Mouse (Mus musculus): ENCODE data around the gene Ccsap. TPM values are rescaled to one million over a fixed set of nuclear protein-coding genes. Genes with fewer than 3 reads are reported as not detected.
A peak's percentile ranks its signal among the peaks of the same experiment; 100 is the strongest.

Gene Ccsap
- polyA plus RNA-seq, 1 experiment, result 2.9 TPM

- Histone ChIP-seq H3K27ac (ENCODE audit: insufficient read depth, low read length) (no peak overlapping the region), H3K4me1 (ENCODE audit: control insufficient read depth, insufficient read depth, low read length) (0 out of 2 replicates have a peak, but pooled peaks cover 3% of the 10 kb centered on the region), H3K4me3 (ENCODE audit: insufficient read depth, low read length) (no peak overlapping the region)
- TF ChIP-seq POLR2A (IDR thresholded peaks at IDR 0.05; ENCODE audit: low read depth, low read length) (no peak), CTCF (IDR thresholded peaks at IDR 0.05; ENCODE audit: borderline replicate concordance, insufficient read depth, low read length) (no peak)
Observed at GRCm38 (mm10) chr8:123845114-123845513, 14.9 kb downstream of the Ccsap start.

- no peak overlapping the region for H3K4me3 ChIP-seq (ENCODE audit: insufficient read depth, low read length)
- TF ChIP-seq CTCF (IDR thresholded peaks at IDR 0.05; ENCODE audit: borderline replicate concordance, insufficient read depth, low read length) (no peak), POLR2A (IDR thresholded peaks at IDR 0.05; ENCODE audit: low read depth, low read length) (no peak)
- 0 out of 2 replicates have a peak, but pooled peaks cover 3% of the 10 kb centered on the region for H3K4me1 ChIP-seq (ENCODE audit: control insufficient read depth, insufficient read depth, low read length)
- H3K27ac ChIP-seq (ENCODE audit: insufficient read depth, low read length), result no peak overlapping the region
Observed at GRCm38 (mm10) chr8:123844341-123844740, 15.7 kb downstream of the Ccsap start.

- Histone ChIP-seq H3K4me3 (ENCODE audit: insufficient read depth, low read length) (no peak overlapping the region), H3K4me1 (ENCODE audit: control insufficient read depth, insufficient read depth, low read length) (0 out of 2 replicates have a peak, but pooled peaks cover 3% of the 10 kb centered on the region), H3K27ac (ENCODE audit: insufficient read depth, low read length) (no peak overlapping the region)
- TF ChIP-seq CTCF (IDR thresholded peaks at IDR 0.05; ENCODE audit: borderline replicate concordance, insufficient read depth, low read length), result no peak
- TF ChIP-seq POLR2A (IDR thresholded peaks at IDR 0.05; ENCODE audit: low read depth, low read length), result no peak
Observed at GRCm38 (mm10) chr8:123842086-123842485, 17.9 kb downstream of the Ccsap start.

- TF ChIP-seq CTCF (IDR thresholded peaks at IDR 0.05; ENCODE audit: borderline replicate concordance, insufficient read depth, low read length) (no peak), POLR2A (IDR thresholded peaks at IDR 0.05; ENCODE audit: low read depth, low read length) (no peak)
- H3K27ac ChIP-seq (ENCODE audit: insufficient read depth, low read length), result no peak overlapping the region
Observed at GRCm38 (mm10) chr8:123840578-123841345, 19.2 kb downstream of the Ccsap start.

GRCm38 (mm10) chr8:123838496-123838895 is 21.5 kb downstream of the Ccsap start:
- no peak overlapping the region for H3K4me3 ChIP-seq (ENCODE audit: insufficient read depth, low read length)
- no peaks in the 10 kb centered on the region for H3K4me1 ChIP-seq (ENCODE audit: control insufficient read depth, insufficient read depth, low read length)
- TF ChIP-seq POLR2A (IDR thresholded peaks at IDR 0.05; ENCODE audit: low read depth, low read length), result no peak
- no peak for TF ChIP-seq CTCF (IDR thresholded peaks at IDR 0.05; ENCODE audit: borderline replicate concordance, insufficient read depth, low read length)
- no peak overlapping the region for H3K27ac ChIP-seq (ENCODE audit: insufficient read depth, low read length)

More at GRCm38 (mm10) chr8:123840578-123841345, 19.2 kb downstream of the Ccsap start:
- no peak overlapping the region for H3K4me3 ChIP-seq (ENCODE audit: insufficient read depth, low read length)
- no peaks in the 10 kb centered on the region for H3K4me1 ChIP-seq (ENCODE audit: control insufficient read depth, insufficient read depth, low read length)

- H3K27ac ChIP-seq (ENCODE audit: insufficient read depth, low read length), result no peak overlapping the region
- TF ChIP-seq CTCF (IDR thresholded peaks at IDR 0.05; ENCODE audit: borderline replicate concordance, insufficient read depth, low read length), result no peak
- no peak for TF ChIP-seq POLR2A (IDR thresholded peaks at IDR 0.05; ENCODE audit: low read depth, low read length)
- no peak overlapping the region for H3K4me3 ChIP-seq (ENCODE audit: insufficient read depth, low read length)
- H3K4me1 ChIP-seq (ENCODE audit: control insufficient read depth, insufficient read depth, low read length), result no peaks in the 10 kb centered on the region
Observed at GRCm38 (mm10) chr8:123836354-123836753, 23.7 kb downstream of the Ccsap start.

- Histone ChIP-seq H3K27ac (ENCODE audit: insufficient read depth, low read length) (no peak overlapping the region), H3K4me3 (ENCODE audit: insufficient read depth, low read length) (no peak overlapping the region), H3K4me1 (ENCODE audit: control insufficient read depth, insufficient read depth, low read length) (no peaks in the 10 kb centered on the region)
- TF ChIP-seq CTCF (IDR thresholded peaks at IDR 0.05; ENCODE audit: borderline replicate concordance, insufficient read depth, low read length), result peak; percentile 64; the same call in 1 of the 2 replicates
- no peak for TF ChIP-seq POLR2A (IDR thresholded peaks at IDR 0.05; ENCODE audit: low read depth, low read length)
Observed at GRCm38 (mm10) chr8:123835451-123835850, 24.6 kb downstream of the Ccsap start.

GRCm38 (mm10) chr8:123832757-123833156 is 27.3 kb downstream of the Ccsap start:
- no peak for TF ChIP-seq POLR2A (IDR thresholded peaks at IDR 0.05; ENCODE audit: low read depth, low read length)
- peak; percentile 62; the same call in 1 of the 2 replicates for TF ChIP-seq CTCF (IDR thresholded peaks at IDR 0.05; ENCODE audit: borderline replicate concordance, insufficient read depth, low read length)
- H3K4me1 ChIP-seq (ENCODE audit: control insufficient read depth, insufficient read depth, low read length), result no peaks in the 10 kb centered on the region
- no peak overlapping the region for H3K27ac ChIP-seq (ENCODE audit: insufficient read depth, low read length)
- no peak overlapping the region for H3K4me3 ChIP-seq (ENCODE audit: insufficient read depth, low read length)

GRCm38 (mm10) chr8:123827523-123827922 is 32.5 kb downstream of the Ccsap start:
- H3K4me3 ChIP-seq (ENCODE audit: insufficient read depth, low read length), result no peak overlapping the region
- H3K4me1 ChIP-seq (ENCODE audit: control insufficient read depth, insufficient read depth, low read length), result no peaks in the 10 kb centered on the region
- no peak overlapping the region for H3K27ac ChIP-seq (ENCODE audit: insufficient read depth, low read length)
- TF ChIP-seq POLR2A (IDR thresholded peaks at IDR 0.05; ENCODE audit: low read depth, low read length) (no peak), CTCF (IDR thresholded peaks at IDR 0.05; ENCODE audit: borderline replicate concordance, insufficient read depth, low read length) (no peak)

- Histone ChIP-seq H3K27ac (ENCODE audit: insufficient read depth, low read length) (no peak overlapping the region), H3K4me1 (ENCODE audit: control insufficient read depth, insufficient read depth, low read length) (no peaks in the 10 kb centered on the region), H3K4me3 (ENCODE audit: insufficient read depth, low read length) (no peak overlapping the region)
- no peak for TF ChIP-seq POLR2A (IDR thresholded peaks at IDR 0.05; ENCODE audit: low read depth, low read length)
- no peak for TF ChIP-seq CTCF (IDR thresholded peaks at IDR 0.05; ENCODE audit: borderline replicate concordance, insufficient read depth, low read length)
Observed at GRCm38 (mm10) chr8:123826758-123827157, 33.3 kb downstream of the Ccsap start.

Data from embryonic fibroblast, embryonic 13.5 days (primary cell).